Mouse (Mus musculus) MEL (cell line): ENCODE measurements around the gene Cby3.

Experiments
- HCFC1 ChIP-seq: IDR thresholded peaks from 2 replicates; pipeline ENCODE4 v1.6.1; 2012; ENCODE audit warnings: low read depth, mild to moderate bottlenecking, inconsistent platforms, low read length, improper control_type of control experiment, moderate library complexity
- NRF1 ChIP-seq: IDR thresholded peaks from 2 replicates; pipeline ENCODE4 v1.6.1; 2014; ENCODE audit warnings: low read depth, mild to moderate bottlenecking, inconsistent platforms, low read length, improper control_type of control experiment, moderate library complexity; ENCODE audit not compliant: poor library complexity, insufficient read depth, severe bottlenecking

- TF ChIP-seq HCFC1 (peak; percentile 61; the same call in 1 of the 2 replicates), NRF1 (no peak)
These were observed 15.2 kb downstream of the Cby3 start for GRCm38 (mm10) chr11:50369360-50369911.
